Mouse (Mus musculus): Measurements from ENCODE around the gene Hace1.
"Not testable (repeated sequence)": the region's sequence is repeated elsewhere in the genome, so short reads cannot be mapped to it uniquely, and the experiment has no call there.

Hace1 gene

DNA sequence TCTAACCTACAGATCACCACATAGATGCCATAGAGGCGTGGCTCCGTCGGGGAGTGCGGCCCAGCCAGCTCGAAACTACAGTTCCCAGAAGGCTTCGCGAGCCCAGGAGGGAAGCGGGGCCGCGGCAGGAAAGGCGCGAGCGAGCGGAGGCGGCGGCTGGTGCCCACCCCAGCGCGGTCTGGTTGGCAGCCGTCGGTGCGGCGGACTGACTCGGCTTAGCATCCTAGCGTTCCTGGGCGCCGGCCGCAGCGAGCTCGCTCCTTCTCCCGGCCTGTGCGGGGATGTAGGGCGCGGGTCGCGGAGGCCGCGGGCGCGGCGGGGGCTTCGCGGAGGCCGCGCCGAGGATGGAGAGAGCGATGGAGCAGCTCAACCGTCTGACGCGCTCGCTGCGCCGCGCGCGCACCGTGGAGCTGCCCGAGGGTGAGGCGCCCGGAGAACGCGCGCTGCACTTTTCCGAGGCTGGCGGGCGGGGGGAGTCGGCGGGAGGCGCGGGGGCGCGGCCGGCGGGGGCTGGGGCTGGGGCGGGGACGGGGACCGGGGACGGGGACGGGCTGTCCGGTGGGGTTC lies at the start of gene Hace1:
TSS of gene Hace1 (plus strand) at position 99 of the 567 bp plus-strand sequence.
- peak; percentile 93 for DNase-seq

DNA sequence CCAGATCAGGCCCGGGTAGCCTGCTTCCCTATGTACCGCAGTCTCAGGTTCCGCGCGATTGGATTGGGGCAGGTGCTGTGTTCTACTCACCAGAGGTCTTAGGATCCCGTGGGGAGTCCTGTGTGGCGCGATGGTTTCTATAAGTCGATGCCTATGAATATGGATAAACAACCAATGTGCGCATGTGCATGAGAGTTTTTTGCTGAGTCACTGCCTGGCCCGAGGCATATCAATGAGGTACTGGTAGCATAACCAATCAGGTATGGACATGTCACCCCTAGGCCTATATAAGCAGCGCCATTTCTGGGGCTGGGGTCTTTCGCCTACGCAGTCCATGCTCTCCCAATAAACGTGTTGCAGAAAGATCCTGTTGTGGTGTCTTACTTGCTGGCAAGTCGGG lies 40.3 kb upstream of the Hace1 start:
- DNase-seq: not testable (repeated sequence)

- no peak for DNase-seq
These were observed 34.9 kb upstream of the Hace1 start for GRCm38 (mm10) chr10:45542726-45543125.

GRCm38 (mm10) chr10:45546799-45547198 lies 30.8 kb upstream of the Hace1 start:
- no peak for DNase-seq

DNA sequence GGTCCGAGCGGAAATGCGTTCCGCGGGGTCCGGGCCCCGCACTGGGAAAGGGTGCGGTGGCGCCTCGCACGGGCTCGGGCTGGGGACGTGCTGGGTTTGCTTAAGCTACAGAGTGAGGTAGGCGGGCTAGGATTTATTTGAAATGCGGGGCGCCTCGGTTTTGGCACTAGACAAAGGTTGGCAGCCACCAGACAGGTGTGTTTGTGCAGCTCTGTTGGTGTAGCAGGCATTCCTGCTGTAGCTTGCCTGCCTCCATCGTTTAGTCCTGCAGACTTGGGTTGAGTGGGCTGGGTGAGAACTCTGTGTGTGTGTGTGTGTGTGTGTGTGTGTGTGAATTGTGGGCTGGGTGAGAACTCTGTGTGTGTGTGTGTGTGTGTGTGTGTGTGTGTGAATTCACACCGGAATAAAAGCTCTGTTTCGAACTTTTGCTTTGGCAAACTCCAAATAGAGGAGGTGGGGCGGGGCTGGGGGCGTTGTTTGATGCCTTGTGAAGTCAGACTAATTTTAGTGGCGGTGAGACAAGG lies 731 bp downstream of the Hace1 start:
- peak; percentile 74 for DNase-seq

- no peak for DNase-seq
These were observed 5.7 kb downstream of the Hace1 start for GRCm38 (mm10) chr10:45583310-45583709.

DNA sequence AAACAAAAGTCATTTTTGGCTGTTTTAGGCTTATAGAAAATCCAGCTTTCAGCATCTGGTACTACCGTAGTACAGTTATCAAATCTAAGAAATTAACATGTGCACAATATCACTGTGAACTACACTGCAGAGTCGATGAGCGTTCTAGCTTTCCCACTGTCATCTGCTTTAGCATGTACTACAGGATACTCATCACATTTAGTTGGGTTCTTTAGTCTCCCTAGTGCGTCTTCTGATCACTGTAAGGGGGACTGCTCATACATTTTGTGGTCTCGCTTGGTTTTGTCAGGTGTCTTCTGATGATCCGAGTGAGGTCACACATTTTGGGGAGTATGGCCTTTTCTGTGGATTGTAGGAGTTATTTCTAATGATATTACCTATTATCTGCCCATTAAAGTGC lies 6.2 kb downstream of the Hace1 start:
- DNase-seq: no peak

- no peak for DNase-seq
These were observed 6.9 kb downstream of the Hace1 start for GRCm38 (mm10) chr10:45584311-45585102.

DNA sequence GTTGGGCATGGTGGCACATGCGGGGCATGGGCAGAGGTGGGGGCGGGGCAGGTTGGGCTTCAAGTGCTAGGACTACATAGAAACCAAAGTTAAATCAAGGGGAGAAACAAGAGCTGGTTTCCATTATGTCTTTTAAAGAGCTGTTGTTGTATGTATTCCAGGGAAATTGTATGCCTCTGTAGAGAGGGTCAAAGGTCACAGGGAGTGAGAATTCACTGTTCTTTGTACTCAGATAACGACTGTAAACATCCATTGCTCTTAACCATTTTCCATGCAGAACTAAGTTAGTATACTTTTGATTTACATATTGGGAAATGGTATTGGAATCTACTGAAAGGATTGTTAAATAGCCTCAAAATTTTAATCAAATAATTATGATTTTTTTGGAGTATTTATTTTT lies 28.2 kb downstream of the Hace1 start:
- no peak for DNase-seq

DNA sequence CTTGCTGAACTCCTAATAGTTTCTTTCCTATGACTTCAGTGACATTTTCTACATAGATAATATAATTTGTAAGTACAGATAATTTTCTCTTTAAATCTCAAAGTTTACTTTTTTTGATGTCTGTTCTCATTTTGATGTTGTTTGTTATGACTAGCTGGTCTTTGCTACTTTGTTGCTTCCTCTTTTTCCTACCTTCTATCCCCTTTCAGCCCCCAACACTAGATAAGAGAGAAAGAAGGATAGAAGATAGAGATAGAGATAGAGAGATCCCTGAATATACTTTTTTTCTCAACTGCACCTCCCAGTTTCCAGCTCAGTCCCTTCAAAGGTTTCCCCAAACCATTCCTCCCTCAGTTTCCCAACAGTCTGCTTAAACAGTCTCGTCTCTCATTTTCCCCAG lies 33.1 kb downstream of the Hace1 start:
- DNase-seq: no peak

DNA sequence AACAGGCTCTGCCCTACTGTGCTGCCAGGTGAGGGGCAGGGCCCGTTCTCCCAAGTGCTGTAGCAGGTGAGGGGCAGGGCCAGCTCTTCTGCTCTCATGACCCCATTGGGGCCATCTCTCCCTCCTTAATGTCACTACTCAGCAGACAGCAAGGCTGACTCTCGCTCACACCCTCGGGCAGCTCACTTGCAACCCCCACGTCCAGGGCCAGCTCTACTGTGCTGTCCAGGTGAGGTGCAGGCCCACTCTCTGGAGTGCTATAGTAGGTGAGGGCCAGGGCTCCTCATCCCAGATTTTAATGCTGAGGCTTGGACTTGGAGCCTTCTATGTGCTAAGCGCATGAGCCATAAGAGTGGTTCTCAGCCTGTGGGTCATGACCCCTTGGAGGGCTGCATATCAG lies 38.4 kb downstream of the Hace1 start:
- no peak for DNase-seq

DNA sequence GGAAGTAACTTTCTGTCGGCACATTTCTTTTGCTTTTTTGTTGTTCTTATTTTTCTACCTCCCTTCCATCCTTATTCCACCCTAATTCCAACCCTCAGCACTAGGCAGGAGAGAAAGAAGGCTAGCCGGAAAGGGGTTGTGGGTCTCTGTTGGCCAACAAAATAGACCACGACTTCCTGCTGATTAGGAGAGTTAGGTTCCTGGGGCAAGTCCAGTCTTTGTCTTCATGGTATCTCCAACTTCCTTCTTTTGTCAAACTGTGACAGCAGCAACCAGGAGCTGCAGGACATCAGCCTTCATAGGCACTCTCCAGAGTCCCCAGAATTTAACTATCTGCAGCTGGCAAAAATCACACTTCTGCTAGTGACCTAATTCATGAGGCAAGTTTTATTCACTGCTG lies 41.4 kb downstream of the Hace1 start:
- DNase-seq: no peak

DNA sequence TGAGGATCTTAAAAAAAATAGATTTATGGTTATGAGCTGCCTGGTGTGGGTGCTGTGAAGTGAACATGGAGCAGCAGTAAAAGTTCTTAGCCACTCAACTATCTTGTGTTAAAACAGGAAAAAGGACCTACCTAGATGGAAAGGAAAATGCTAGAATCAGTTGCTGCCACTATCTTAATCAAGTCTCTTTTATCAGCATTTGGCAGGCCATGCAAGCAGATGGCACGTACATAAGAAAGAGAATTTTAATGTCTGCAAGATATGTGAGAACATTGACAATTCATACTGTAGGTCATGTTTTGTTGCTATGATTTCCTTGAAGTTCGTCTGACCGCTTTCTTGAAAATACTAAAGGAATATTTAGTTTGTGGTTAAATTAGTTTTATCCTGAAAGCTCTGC lies 54.4 kb downstream of the Hace1 start:
- DNase-seq: no peak

DNA sequence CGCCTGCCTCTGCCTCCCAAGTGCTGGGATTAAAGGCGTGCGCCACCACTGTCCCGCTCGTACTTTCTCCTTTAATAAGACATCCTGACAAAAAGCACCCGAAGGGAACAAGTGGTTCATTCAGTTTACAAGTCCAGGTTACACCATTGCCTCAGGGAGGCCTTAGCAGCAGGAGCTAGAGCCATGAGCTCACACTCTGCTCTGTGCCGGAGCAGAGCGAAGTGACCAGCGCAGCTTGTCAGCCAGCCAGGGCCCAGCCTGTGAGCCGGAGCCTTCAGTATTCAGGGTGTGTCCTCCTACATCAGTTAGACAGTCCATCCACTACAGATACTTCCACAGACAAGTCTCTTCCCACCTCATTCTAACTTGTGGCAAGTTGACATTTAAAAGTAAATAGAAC lies 55.0 kb downstream of the Hace1 start:
- DNase-seq: no peak

DNA sequence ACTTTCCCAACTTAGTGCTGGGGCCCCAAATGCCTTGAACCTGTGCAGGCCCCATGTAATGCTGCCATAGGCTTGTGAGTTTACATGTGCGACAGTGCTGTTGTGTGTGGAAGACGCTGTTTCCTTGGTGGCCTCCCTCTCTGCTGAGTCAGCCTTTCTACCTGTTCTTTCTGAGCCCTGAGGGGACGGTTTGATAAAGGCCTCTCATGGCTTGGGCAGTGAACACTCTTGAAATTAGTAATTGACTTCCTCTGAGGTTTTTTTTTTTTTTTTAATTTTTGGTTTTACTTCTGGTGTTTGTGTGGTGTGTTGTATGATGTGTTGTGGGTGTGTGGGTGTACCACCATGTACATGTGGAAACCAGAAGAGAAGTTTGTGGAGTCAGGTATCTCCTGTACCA lies 57.6 kb downstream of the Hace1 start:
- DNase-seq: no peak

GRCm38 (mm10) chr10:45639762-45640161 lies 62.1 kb downstream of the Hace1 start:
- no peak for DNase-seq

- no peak for DNase-seq
These were observed 76.4 kb downstream of the Hace1 start for GRCm38 (mm10) chr10:45654026-45654425.

GRCm38 (mm10) chr10:45662015-45662414 lies 84.4 kb downstream of the Hace1 start:
- DNase-seq: no peak

DNA sequence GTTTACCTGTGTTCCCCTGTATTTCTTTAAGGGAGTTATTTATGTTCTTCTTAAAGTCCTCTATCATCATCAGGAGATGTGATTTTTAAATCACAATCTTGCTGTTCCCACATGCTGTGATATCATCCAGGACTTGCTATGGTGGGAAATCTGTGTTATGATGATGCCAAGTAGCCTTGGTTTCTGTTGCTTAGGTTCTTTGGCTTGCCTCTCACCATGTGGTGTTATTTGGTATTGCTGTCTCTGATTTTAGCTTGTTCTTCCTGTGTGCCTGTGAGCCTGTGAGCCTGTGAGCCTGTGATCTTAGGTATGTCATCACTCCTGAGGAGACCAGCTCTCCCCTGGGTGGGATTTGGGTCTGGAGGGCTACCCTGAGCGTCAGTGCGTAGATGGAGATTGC lies 90.6 kb downstream of the Hace1 start:
- DNase-seq: no peak

DNA sequence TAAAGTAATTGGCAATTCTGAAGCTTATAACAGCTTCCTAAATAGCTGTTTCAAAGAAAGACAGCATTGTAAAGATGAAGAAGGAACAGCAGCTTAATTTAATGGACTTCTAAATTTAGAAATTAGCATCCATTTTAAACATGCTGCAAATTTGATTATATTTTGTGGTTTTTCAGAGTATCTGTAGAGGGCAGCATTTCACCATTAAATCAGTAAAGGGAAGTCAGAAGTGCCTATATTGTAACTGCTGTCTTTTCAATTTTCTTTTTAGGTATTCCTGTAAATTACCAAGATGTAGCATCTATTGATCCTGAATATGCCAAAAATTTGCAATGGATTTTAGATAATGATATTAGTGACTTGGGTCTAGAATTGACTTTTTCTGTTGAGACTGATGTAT lies 99.2 kb downstream of the Hace1 start:
- DNase-seq: no peak

GRCm38 (mm10) chr10:45686191-45686590 lies 108.6 kb downstream of the Hace1 start:
- no peak for DNase-seq

GRCm38 (mm10) chr10:45694931-45695330 lies 117.3 kb downstream of the Hace1 start:
- no peak for DNase-seq

- no peak for DNase-seq
These were observed 117.9 kb downstream of the Hace1 start for GRCm38 (mm10) chr10:45695522-45695921.

DNA sequence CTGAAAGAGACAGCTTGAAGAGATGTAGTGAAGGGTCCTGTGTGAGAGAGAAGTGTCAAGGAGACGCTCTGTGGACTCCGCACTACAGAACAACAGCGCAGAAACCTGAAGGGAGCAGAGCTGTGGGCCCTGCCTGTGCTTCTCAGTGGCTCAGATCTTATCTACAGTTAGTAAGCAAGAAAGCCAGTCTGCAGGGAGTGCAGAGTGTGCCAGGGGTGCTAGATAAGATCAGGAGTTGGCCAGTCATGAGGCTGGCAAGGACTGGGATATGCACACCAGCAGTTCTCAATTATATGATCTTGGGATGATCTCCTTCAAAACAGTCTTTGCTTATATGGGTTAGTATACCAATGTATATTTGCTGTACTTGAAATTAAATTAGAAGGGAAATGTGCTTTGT lies 121.3 kb downstream of the Hace1 start:
- DNase-seq: no peak

- no peak for DNase-seq
These were observed 129.2 kb downstream of the Hace1 start for GRCm38 (mm10) chr10:45706849-45707248.

Data from right cerebral cortex, adult 18-20 months (tissue).